Mouse (Mus musculus) forebrain, embryonic 10.5 days (tissue): ENCODE measurements around the gene Gm11114. TPM values are rescaled to one million over a fixed set of nuclear protein-coding genes. Genes with fewer than 3 reads are reported as not detected.

Source experiments
- DNase-seq: peaks from one replicate; pipeline ENCODE4 v3.0.0-alpha.2; 2017; ENCODE audit warnings: low spot score; ENCODE audit errors: extremely low spot score
- H3K27ac ChIP-seq: fragments of 300-500 bp; sonication (generic); 2 replicates; pipeline ENCODE4 v1.5.1; 2016; ENCODE audit warnings: mild to moderate bottlenecking
- H3K27me3 ChIP-seq: fragments of 300-500 bp; sonication (generic); 2 replicates; pipeline ENCODE4 v1.6.1; 2016; ENCODE audit warnings: mild to moderate bottlenecking; ENCODE audit not compliant: poor library complexity, severe bottlenecking
- H3K36me3 ChIP-seq: fragments of 300-500 bp; sonication (generic); replicated peaks from 2 replicates; pipeline ENCODE4 v1.6.1; 2016; ENCODE audit warnings: mild to moderate bottlenecking, moderate library complexity
- H3K4me1 ChIP-seq: fragments of 300-500 bp; sonication (generic); 2 replicates; pipeline ENCODE4 v1.6.1; 2016
- H3K4me3 ChIP-seq: fragments of 300-500 bp; sonication (generic); 2 replicates; pipeline ENCODE4 v1.5.1; 2016; ENCODE audit warnings: mild to moderate bottlenecking, moderate library complexity
- H3K9me3 ChIP-seq: fragments of 300-500 bp; sonication (generic); 2 replicates; pipeline ENCODE4 v1.6.1; 2016; ENCODE audit warnings: mild to moderate bottlenecking, moderate library complexity
- WGBS: fragments of 180-500 bp; shearing (Covaris S2); methylation state at CpG from one replicate; pipeline ENCODE4 v1.1.7; 2016; 5-methylcytosine and 5-hydroxymethylcytosine counted together
- polyA plus RNA-seq: library from polyadenylated mRNA; unstranded; fragments of >200 nt; fragmentation: Nextera tagmentation; extraction: Ambion mirVana; gene quantifications from 2 replicates; pipeline ENCODE4 v1.2.1, GENCODE M21; 2016

The Gm11114 gene
- polyA plus RNA-seq, 1 experiment from 2014 or later = not detected

DNA sequence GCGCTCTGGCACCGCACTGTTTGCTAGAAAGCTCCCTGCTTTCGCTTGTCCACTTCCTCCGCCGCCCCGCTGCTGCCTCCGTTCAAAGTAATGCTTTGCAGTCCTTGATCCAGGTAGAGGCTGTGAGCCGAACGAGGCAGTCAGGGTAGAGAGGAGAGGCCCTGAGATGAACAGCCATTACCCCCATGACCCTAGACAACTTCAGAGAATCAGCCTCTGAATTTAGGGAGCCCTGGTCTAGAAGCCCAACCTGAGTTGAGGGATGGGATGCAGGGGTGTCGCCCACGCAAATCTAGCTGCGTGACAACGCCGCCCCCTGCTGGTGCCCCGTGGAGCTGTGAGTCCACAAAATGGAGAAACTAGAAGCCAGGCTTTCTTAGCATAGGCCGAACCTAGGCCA, 15.7 kb downstream of the Gm11114 start:
- Histone ChIP-seq H3K27ac (peak overlapping the region; percentile 76), H3K36me3 (no peaks in the 10 kb centered on the region), H3K4me3 (peak overlapping the region; percentile 76), H3K27me3 (peaks cover 33% of the 10 kb centered on the region), H3K9me3 (no peaks in the 10 kb centered on the region), H3K4me1 (peaks cover 20% of the 10 kb centered on the region)
- peak; percentile 88 for DNase-seq
- WGBS = 2% methylated on average over 16 of the region's 16 CpGs

DNA sequence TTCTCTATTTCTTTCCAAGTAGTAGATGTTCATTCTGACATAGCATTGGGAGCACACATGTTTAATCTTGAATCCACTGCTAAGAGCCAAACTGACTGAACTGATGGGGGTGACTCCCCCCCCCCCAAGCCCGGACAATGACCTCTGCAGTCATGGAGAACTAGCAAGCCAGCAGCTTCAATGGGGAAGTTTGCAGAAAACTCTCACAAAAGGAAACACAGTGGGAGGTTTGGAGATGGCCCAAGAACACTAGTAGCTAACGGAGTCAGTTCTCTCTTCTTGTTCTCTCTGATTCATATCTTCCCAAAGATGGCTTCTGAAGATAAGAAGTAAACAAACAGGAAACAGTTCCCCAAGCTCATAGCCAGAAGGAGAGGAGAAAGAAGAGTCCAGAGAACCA, 18.9 kb downstream of the Gm11114 start:
- Histone ChIP-seq H3K4me3 (no peak overlapping the region), H3K9me3 (no peaks in the 10 kb centered on the region), H3K27ac (no peak overlapping the region), H3K27me3 (peaks cover 5% of the 10 kb centered on the region), H3K4me1 (peaks cover 15% of the 10 kb centered on the region), H3K36me3 (no peaks in the 10 kb centered on the region)
- 75% methylated on average over 2 of the region's 2 CpGs for WGBS
- no peak for DNase-seq

DNA sequence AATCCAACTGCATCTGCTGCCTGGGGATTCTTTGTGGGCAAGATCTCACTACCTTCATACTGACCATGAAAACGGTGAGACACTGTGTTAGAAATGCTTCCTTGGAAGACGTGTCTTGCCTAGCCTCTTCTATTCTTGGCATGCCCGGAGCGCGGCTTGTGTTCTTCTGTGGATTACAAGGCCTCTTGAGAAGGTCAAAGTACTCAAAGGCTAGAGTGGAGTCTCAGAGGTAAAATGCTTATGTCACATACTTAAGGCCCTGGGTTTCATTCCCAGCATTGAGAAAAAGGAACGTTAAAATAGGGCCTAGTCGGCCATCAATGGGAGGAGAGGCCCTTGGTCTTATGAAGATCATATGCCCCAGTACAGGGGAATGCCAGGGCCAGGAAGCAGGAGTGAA, 23.5 kb downstream of the Gm11114 start:
- WGBS = 92% methylated on average over 7 of the region's 7 CpGs
- H3K36me3 ChIP-seq = no peaks in the 10 kb centered on the region
- H3K4me1 ChIP-seq = no peaks in the 10 kb centered on the region
- DNase-seq = no peak
- H3K27me3 ChIP-seq = no peaks in the 10 kb centered on the region
- H3K4me3 ChIP-seq = no peak overlapping the region
- no peak overlapping the region for H3K27ac ChIP-seq
- H3K9me3 ChIP-seq = no peaks in the 10 kb centered on the region

DNA sequence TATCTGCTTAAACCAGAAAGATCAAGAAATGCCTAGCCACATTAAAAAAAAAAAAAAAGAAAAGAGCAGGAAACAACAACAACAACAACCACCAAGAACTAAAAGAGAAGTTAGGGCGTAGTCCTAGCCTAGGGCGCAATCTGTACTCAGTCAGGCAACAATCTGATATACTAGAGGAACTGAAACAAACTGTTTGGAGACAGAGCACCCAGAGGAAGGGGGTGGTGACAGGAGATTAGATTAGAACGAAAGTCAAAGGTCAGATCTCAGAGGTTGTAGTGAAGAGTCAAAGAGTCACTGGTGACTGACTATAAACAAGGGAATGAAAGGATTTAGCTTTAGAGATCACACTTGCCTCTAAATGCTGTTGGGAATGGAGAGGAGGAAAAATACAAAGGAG, 27.7 kb downstream of the Gm11114 start:
- H3K4me3 ChIP-seq = no peak overlapping the region
- WGBS = 52% methylated on average over 3 of the region's 3 CpGs

DNA sequence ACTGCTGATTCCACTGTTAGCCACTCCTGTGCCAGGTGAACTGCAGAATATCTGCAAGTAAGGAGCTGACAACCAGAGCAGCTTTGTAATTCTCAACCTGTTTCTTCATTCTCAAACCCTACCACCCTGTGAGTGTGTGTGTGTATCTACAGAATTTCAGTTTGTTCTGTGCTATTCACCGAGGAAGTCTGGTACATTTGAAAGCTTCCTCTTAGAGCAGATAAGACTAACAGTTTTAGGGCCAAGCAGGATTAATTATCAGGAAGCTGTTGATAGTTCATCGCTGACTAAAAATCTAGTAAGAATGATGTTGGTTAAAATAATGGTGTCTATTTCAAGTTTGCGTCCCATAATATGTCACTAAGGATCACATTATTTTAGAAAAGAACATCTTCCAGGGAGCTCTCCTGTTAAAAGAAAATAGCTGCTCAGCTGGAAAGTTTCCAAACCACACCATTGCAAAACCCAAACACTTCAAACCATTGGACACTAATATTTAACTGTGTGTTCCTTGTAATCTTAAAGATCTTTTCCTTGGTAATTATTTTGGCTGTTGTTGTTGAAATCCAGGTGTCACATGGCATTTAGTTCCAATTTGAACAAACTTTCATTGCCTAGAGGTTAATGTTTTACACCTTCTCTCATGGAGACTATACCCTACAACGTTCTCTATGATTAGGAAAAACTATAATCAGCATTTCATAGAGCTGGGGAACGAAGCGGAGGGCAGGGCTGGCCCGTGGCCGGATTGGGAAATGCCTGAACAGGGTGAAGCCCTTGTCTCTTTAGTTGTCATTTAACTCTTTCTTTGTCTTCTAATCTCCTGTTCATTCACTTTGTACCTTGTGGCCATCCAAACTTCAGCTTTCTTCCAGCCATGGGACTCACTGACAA, 30.6 kb downstream of the Gm11114 start:
- no peaks in the 10 kb centered on the region for H3K4me1 ChIP-seq
- no peak overlapping the region for H3K27ac ChIP-seq
- no peak overlapping the region for H3K4me3 ChIP-seq
- no peaks in the 10 kb centered on the region for H3K27me3 ChIP-seq
- H3K36me3 ChIP-seq = no peaks in the 10 kb centered on the region
- 86% methylated on average over 8 of the region's 8 CpGs for WGBS
- no peaks in the 10 kb centered on the region for H3K9me3 ChIP-seq
- no peak for DNase-seq

More for the DNA sequence above, 27.7 kb downstream of the Gm11114 start:
- no peaks in the 10 kb centered on the region for H3K9me3 ChIP-seq
- H3K36me3 ChIP-seq = no peaks in the 10 kb centered on the region
- H3K27me3 ChIP-seq = no peaks in the 10 kb centered on the region
- H3K27ac ChIP-seq = no peak overlapping the region
- no peak for DNase-seq
- no peaks in the 10 kb centered on the region for H3K4me1 ChIP-seq

DNA sequence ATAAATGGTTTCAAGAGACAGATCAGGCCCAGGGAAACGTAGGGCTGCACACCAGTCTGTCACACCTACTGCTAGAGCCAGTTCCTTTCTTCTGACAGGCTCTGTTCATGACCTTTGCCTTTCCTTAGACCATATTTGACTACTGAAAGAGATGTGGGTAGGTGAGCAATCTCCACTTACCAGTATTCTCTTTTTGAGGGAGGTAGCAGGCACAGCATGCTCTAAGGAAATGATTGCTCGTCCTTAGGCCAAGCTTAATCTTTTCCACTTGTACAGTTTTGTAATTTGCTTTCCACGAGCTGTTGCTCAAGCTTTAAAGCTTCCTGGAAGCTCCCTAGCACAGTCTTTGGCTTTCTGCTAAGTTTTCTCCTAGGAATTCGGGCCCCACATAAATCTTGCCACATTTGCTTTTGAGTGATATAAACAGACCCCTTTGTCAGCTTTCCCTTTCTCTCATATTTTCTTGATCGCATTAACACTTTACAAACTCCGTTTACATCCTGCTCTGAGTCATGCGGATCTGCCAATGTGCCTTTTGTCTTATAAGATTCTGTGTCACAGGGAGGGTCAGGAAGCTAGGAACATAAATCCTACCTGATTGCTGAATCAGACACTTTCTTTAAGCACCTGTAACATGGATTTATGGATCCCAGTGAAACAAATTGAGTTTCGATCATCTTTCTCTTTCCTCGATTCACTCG, 35.4 kb downstream of the Gm11114 start:
- Histone ChIP-seq H3K4me3 (no peak overlapping the region), H3K27ac (no peak overlapping the region), H3K36me3 (no peaks in the 10 kb centered on the region), H3K27me3 (no peaks in the 10 kb centered on the region), H3K9me3 (no peaks in the 10 kb centered on the region), H3K4me1 (no peaks in the 10 kb centered on the region)
- DNase-seq = no peak
- WGBS = 89% methylated on average over 10 of the region's 10 CpGs

DNA sequence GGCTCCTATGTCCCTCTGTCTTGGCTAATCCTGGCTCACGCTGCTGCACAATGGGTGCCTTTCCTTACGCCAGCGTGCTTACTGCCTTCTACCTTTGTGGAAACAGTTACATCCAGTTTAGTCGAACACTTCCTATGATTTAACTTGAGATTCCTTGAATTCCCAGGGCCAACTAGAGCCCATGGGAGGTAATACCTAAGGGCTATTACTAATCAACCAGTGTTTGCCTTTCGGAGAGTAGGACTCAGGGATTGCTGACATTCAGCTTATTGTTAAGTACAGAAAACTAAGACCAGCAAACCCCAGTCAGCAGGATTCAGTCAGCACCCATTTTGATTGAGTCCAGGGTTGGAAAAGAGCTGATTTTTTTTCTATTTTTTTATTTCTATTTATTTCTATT, 43.0 kb downstream of the Gm11114 start:
- Histone ChIP-seq H3K27ac (no peak overlapping the region), H3K36me3 (no peaks in the 10 kb centered on the region), H3K27me3 (no peaks in the 10 kb centered on the region), H3K9me3 (no peaks in the 10 kb centered on the region), H3K4me1 (no peaks in the 10 kb centered on the region), H3K4me3 (no peak overlapping the region)
- no peak for DNase-seq
- WGBS = 56% methylated on average over 5 of the region's 5 CpGs

DNA sequence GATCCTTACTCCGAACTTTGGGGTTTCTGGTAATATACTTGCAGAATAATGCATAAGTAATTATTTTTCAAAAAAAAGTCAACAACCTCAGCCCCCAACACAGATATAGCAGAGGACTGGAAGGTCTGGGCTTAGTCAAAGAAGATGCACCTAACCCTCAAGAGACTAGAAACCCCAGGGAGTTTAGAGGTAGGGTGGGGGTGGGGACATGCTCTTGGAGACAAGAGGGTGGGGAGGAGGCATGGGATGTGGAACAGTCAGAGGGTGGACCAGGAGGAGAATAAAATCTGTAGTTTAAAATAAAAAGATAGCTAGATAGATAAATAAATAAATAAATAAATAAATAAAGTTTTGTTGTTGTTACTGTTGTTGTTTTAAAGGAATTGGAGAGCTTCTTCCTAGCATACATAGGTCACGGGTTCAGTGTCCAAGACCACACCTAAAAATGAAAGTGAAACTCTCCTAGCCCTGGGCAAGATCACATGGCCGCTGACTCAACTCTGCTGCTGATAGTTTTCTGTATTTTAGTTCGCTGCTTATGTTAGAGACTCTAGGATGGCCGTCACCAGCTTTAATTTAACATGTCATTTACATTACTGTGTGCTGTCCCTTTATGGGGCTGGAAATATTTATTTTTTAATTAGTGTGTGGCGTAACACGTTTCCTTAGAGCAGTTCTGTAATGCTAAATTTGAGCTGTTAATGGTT, 44.7 kb downstream of the Gm11114 start:
- DNase-seq = no peak
- H3K36me3 ChIP-seq = no peaks in the 10 kb centered on the region
- H3K4me1 ChIP-seq = no peaks in the 10 kb centered on the region
- H3K4me3 ChIP-seq = no peak overlapping the region
- H3K9me3 ChIP-seq = no peaks in the 10 kb centered on the region
- WGBS = 91% methylated on average over 7 of the region's 7 CpGs
- no peak overlapping the region for H3K27ac ChIP-seq
- no peaks in the 10 kb centered on the region for H3K27me3 ChIP-seq

Other genes with a start within 250 kb of the Gm11114 start
- 0.60 and 1.0 TPM in 2 replicates for gene Tent5a, start 14.6 kb downstream of the Gm11114 start, polyA plus RNA-seq